Mouse (Mus musculus): ENCODE results near the gene Tbcc. TPM values are rescaled to one million over a fixed set of nuclear protein-coding genes. Genes with fewer than 3 reads are reported as not detected.
A peak's percentile ranks its signal among the peaks of the same experiment; 100 is the strongest.

The Tbcc gene
- total and polyA plus RNA-seq, 3 experiments, result 19.3 to 31.8 TPM; not detected in 1

DNA sequence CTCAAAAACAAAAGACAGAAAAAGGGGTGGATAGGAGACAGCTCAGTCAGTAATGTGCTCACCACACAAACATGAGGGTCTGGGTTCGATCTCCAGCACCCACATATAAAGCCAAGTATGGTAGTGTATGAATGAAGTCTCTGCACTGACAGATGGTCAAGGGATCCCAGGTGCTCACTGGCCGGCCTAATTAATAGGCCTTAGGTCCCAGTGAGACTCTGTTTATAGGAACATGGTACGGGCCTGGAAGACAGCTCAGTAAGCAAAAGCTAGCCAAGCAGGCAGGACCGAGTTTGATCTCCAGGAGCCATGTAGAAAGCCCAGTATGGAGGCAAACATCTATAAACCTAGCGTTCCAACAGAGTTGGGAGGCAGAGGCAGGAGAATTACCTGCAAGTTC, 13.4 kb upstream of the Tbcc start:
- no peak for TF ChIP-seq KAT2A (conservative IDR thresholded peaks at IDR 0.05; ENCODE audit: low read depth, low read length)
- TF ChIP-seq E2F4 (IDR thresholded peaks at IDR 0.05; ENCODE audit: borderline replicate concordance, low read depth, low read length), result no peak
- TF ChIP-seq MEF2A (IDR thresholded peaks at IDR 0.05; ENCODE audit: extremely low read depth, insufficient replicate concordance, low read depth, low read length, poor library complexity, severe bottlenecking), result no peak
- TF ChIP-seq ELF1 (IDR thresholded peaks at IDR 0.05; ENCODE audit: low read depth, low read length), result no peak
- TF ChIP-seq GABPA (IDR thresholded peaks at IDR 0.05; ENCODE audit: low read depth, low read length), result no peak
- TF ChIP-seq MYB (IDR thresholded peaks at IDR 0.05; ENCODE audit: low read depth, low read length), result no peak
- TF ChIP-seq USF1 (IDR thresholded peaks at IDR 0.05; ENCODE audit: low read depth, low read length), result no peak
- TF ChIP-seq CHD2 (IDR thresholded peaks at IDR 0.05; ENCODE audit: low read length), result no peak
- no peak for TF ChIP-seq SMC3 (IDR thresholded peaks at IDR 0.05; ENCODE audit: low read depth, low read length)
- DNase-seq (ENCODE audit: low read depth, low spot score), result no peak
- H3K4me1 ChIP-seq (ENCODE audit: control insufficient read depth in 1 of 2, insufficient read depth in 2 of 2, low read length in 2 of 2), result peaks cover 6 to 33% of the 10 kb centered on the region in 2 experiments
- H3K9ac ChIP-seq (ENCODE audit: control insufficient read depth, low read depth, low read length, poor library complexity, severe bottlenecking), result no peak overlapping the region
- H3K79me2 ChIP-seq (ENCODE audit: control insufficient read depth, insufficient read depth, low read length, poor library complexity), result no peaks in the 10 kb centered on the region
- no peak overlapping the region for H3K4me3 ChIP-seq (ENCODE audit: control insufficient read depth in 1 of 2, insufficient read depth in 1 of 2, low read depth in 2 of 2, low read length in 2 of 2)
- H3K36me3 ChIP-seq (ENCODE audit: control insufficient read depth in 1 of 2, insufficient read depth in 2 of 2, low read length in 2 of 2), result peaks cover 0 to 16% of the 10 kb centered on the region in 2 experiments; a peak in 2 of 4 replicates
- H3K27me3 ChIP-seq (ENCODE audit: control insufficient read depth in 1 of 2, insufficient read depth in 2 of 2, low read length in 2 of 2), result no peaks in the 10 kb centered on the region
- no peaks in the 10 kb centered on the region for H3K9me3 ChIP-seq (replicated peaks; ENCODE audit: insufficient read depth, low read length)
- no peak overlapping the region for H3K27ac ChIP-seq (ENCODE audit: control insufficient read depth, low read depth, low read length)

- H3K4me1 ChIP-seq (ENCODE audit: control insufficient read depth in 1 of 2, insufficient read depth in 2 of 2, low read length in 2 of 2), result peaks cover 6 to 39% of the 10 kb centered on the region in 2 experiments
- peak; percentile 74 for DNase-seq (ENCODE audit: low read depth, low spot score)
- H3K9ac ChIP-seq (ENCODE audit: control insufficient read depth, low read depth, low read length, poor library complexity, severe bottlenecking), result peak overlapping the region; percentile 34
- H3K4me3 ChIP-seq (ENCODE audit: control insufficient read depth in 1 of 2, insufficient read depth in 1 of 2, low read depth in 2 of 2, low read length in 2 of 2), result peak overlapping the region; percentile 31 to 34
- no peaks in the 10 kb centered on the region for H3K9me3 ChIP-seq (replicated peaks; ENCODE audit: insufficient read depth, low read length)
- no peaks in the 10 kb centered on the region for H3K27me3 ChIP-seq (ENCODE audit: control insufficient read depth in 1 of 2, insufficient read depth in 2 of 2, low read length in 2 of 2)
- no peaks in the 10 kb centered on the region for H3K79me2 ChIP-seq (ENCODE audit: control insufficient read depth, insufficient read depth, low read length, poor library complexity)
- H3K36me3 ChIP-seq (ENCODE audit: control insufficient read depth in 1 of 2, insufficient read depth in 2 of 2, low read length in 2 of 2), result peaks cover 0 to 15% of the 10 kb centered on the region in 2 experiments; a peak in 2 of 4 replicates
- peak overlapping the region; percentile 82 for H3K27ac ChIP-seq (ENCODE audit: control insufficient read depth, low read depth, low read length)
- peak; percentile 23; the same call in 1 of the 2 replicates for TF ChIP-seq ETS1 (IDR thresholded peaks at IDR 0.05; ENCODE audit: low read depth, low read length)
- no peak; the same call in 1 of the 2 replicates for TF ChIP-seq SIN3A (IDR thresholded peaks at IDR 0.05; ENCODE audit: low read length)
- TF ChIP-seq POLR2A (IDR thresholded peaks at IDR 0.05; ENCODE audit: control insufficient read depth in 1 of 2, insufficient read depth in 1 of 2, low read depth in 1 of 2, low read length in 2 of 2, poor library complexity in 1 of 2), result no peak
- TF ChIP-seq EP300 (IDR thresholded peaks at IDR 0.05; ENCODE audit: low read depth in 1 of 2, low read length in 2 of 2), result peak in 1 of 2 experiments; percentile 34; a peak in 1 of 4 replicates
- no peak for TF ChIP-seq CTCF (IDR thresholded peaks at IDR 0.05 in 2 of 3, conservative IDR thresholded peaks at IDR 0.05 in 1 of 3; ENCODE audit: control insufficient read depth in 1 of 3, insufficient read depth in 1 of 3, low read depth in 2 of 3, low read length in 3 of 3, poor library complexity in 1 of 3, severe bottlenecking in 1 of 3)
Measured at GRCm38 (mm10) chr17:46879841-46880311, 10.6 kb upstream of the Tbcc start.

- DNase-seq (ENCODE audit: low read depth, low spot score), result no peak
- Histone ChIP-seq H3K9me3 (replicated peaks; ENCODE audit: insufficient read depth, low read length) (no peaks in the 10 kb centered on the region), H3K27me3 (ENCODE audit: control insufficient read depth in 1 of 2, insufficient read depth in 2 of 2, low read length in 2 of 2) (no peaks in the 10 kb centered on the region), H3K36me3 (ENCODE audit: control insufficient read depth in 1 of 2, insufficient read depth in 2 of 2, low read length in 2 of 2) (peaks cover 0 to 18% of the 10 kb centered on the region in 2 experiments; a peak in 2 of 4 replicates), H3K9ac (ENCODE audit: control insufficient read depth, low read depth, low read length, poor library complexity, severe bottlenecking) (peak overlapping the region; percentile 34), H3K4me1 (ENCODE audit: control insufficient read depth in 1 of 2, insufficient read depth in 2 of 2, low read length in 2 of 2) (peaks cover 8 to 42% of the 10 kb centered on the region in 2 experiments), H3K27ac (ENCODE audit: control insufficient read depth, low read depth, low read length) (peak overlapping the region; percentile 82), H3K4me3 (ENCODE audit: control insufficient read depth in 1 of 2, insufficient read depth in 1 of 2, low read depth in 2 of 2, low read length in 2 of 2) (peak overlapping the region; percentile 31 to 34), H3K79me2 (ENCODE audit: control insufficient read depth, insufficient read depth, low read length, poor library complexity) (no peaks in the 10 kb centered on the region)
- TF ChIP-seq ZMIZ1 (IDR thresholded peaks at IDR 0.05; ENCODE audit: low read depth, low read length) (no peak), TCF12 (IDR thresholded peaks at IDR 0.05; ENCODE audit: low read depth, low read length) (no peak), CHD2 (IDR thresholded peaks at IDR 0.05; ENCODE audit: low read length) (no peak), SMC3 (IDR thresholded peaks at IDR 0.05; ENCODE audit: low read depth, low read length) (no peak), POLR2AphosphoS2 (IDR thresholded peaks at IDR 0.05; ENCODE audit: low read length) (no peak), KAT2A (conservative IDR thresholded peaks at IDR 0.05; ENCODE audit: low read depth, low read length) (no peak), UBTF (IDR thresholded peaks at IDR 0.05; ENCODE audit: borderline replicate concordance, insufficient read depth, low read depth, low read length) (no peak), CTCF (IDR thresholded peaks at IDR 0.05 in 2 of 3, conservative IDR thresholded peaks at IDR 0.05 in 1 of 3; ENCODE audit: control insufficient read depth in 1 of 3, insufficient read depth in 1 of 3, low read depth in 2 of 3, low read length in 3 of 3, poor library complexity in 1 of 3, severe bottlenecking in 1 of 3) (no peak), ZKSCAN1 (IDR thresholded peaks at IDR 0.05; ENCODE audit: low read depth, low read length) (no peak), ZNF384 (IDR thresholded peaks at IDR 0.05; ENCODE audit: low read depth, low read length) (peak; percentile 91), RCOR1 (IDR thresholded peaks at IDR 0.05; ENCODE audit: low read depth, low read length) (peak; percentile 32), BHLHE40 (IDR thresholded peaks at IDR 0.05; ENCODE audit: borderline replicate concordance, low read depth, low read length) (no peak), NELFE (IDR thresholded peaks at IDR 0.05; ENCODE audit: low read depth, low read length) (no peak), POLR2AphosphoS5 (IDR thresholded peaks at IDR 0.05; ENCODE audit: borderline replicate concordance, low read depth, low read length) (no peak)
Measured at GRCm38 (mm10) chr17:46880322-46880721, 10.2 kb upstream of the Tbcc start.

All from MEL (cell line).